Mouse (Mus musculus) testis, adult 2 months (tissue): ENCODE measurements around the gene Nanos2.

ENCODE experiments used
- CTCF ChIP-seq: fragments of 200-500 bp; IDR thresholded peaks from 2 replicates; pipeline ENCODE4 v1.5.1; 2012; ENCODE audit warnings: low read depth, mild to moderate bottlenecking, inconsistent platforms, low read length, moderate library complexity; ENCODE audit not compliant: control insufficient read depth, insufficient read depth, insufficient replicate concordance
- POLR2A ChIP-seq: fragments of 200-500 bp; IDR thresholded peaks from 2 replicates; pipeline ENCODE4 v1.6.1; 2012; ENCODE audit warnings: low read depth, mild to moderate bottlenecking, inconsistent platforms, low read length, moderate library complexity; ENCODE audit not compliant: control insufficient read depth

DNA sequence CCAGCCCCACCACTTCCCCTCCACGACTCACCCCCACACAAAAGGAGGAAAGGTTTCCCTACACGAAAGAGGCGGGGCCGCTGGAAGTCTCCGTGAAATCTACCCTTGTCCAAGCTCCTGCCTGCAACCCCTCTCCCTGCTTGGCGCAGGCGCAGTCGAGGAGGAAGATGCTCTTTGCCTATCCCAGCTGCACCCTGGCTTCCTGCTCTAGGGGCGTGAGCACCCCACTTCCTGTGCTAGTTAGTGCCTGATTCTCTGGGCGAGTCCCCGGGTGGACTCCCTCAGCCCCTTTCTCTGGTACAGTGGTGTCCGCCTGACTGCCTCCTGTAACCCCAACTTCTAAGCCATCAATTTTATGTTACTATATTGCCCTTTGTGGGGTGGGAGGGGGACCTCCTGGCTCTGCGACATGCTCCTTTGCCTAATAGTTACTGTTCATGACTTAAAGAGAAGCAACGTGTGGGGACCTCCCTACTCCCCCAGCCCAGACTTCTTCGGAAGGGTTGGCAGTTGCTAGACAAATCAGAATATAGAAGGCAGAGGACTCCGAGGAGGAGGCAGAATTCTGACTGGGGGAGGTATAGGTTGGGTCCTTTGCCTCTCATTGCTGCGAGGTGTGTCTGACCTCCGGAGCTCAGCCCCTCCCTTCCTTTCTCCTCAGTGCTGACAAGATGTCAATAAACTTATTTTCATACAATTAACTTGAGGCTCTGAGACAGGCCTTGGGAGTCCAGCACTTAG, 14.0 kb downstream of the Nanos2 start:
- no peak for TF ChIP-seq POLR2A
- no peak for TF ChIP-seq CTCF
